In genomic region chr6:146291036-146291435, GRCm38 (mm10) we compare ENCODE assay signal across 27 mouse cellular contexts.
"Had no signal": no experiment of that assay in that cellular context is flagged by ENCODE, and none has a peak within 500 bp of the region (broad histone marks: within the 10 kb centered on the region; RNA-seq: fewer than 3 reads in every experiment).

No protein-coding gene starts in this region.

- H3K27ac ChIP-seq: embryonic facial prominence, embryonic 10.5 days; embryonic facial prominence, embryonic 12.5 days; embryonic facial prominence, embryonic 13.5 days; embryonic facial prominence, embryonic 15.5 days; forebrain, embryonic 10.5 days; forebrain, embryonic 12.5 days; forebrain, embryonic 13.5 days; forebrain, embryonic 15.5 days; gastrocnemius, adult 2 months; heart, adult 2 months had no signal

- H3K27me3 ChIP-seq: embryonic facial prominence, embryonic 12.5 days; embryonic facial prominence, embryonic 13.5 days; embryonic facial prominence, embryonic 15.5 days; forebrain, embryonic 12.5 days; forebrain, embryonic 13.5 days; forebrain, embryonic 15.5 days had no signal

- H3K9ac ChIP-seq: embryonic facial prominence, embryonic 12.5 days; embryonic facial prominence, embryonic 13.5 days; embryonic facial prominence, embryonic 15.5 days; forebrain, embryonic 12.5 days; forebrain, embryonic 13.5 days; forebrain, embryonic 15.5 days; forebrain, postnatal 0 days had no signal

- H3K4me1 ChIP-seq: embryonic facial prominence, embryonic 12.5 days; embryonic facial prominence, embryonic 15.5 days; forebrain, embryonic 10.5 days; forebrain, embryonic 12.5 days; forebrain, embryonic 13.5 days; forebrain, embryonic 15.5 days had no signal

- H3K9me3 ChIP-seq: embryonic facial prominence, embryonic 12.5 days; embryonic facial prominence, embryonic 13.5 days; embryonic facial prominence, embryonic 15.5 days; forebrain, embryonic 15.5 days had no signal

- H3K4me3 ChIP-seq: embryonic facial prominence, embryonic 10.5 days; embryonic facial prominence, embryonic 12.5 days; embryonic facial prominence, embryonic 13.5 days; embryonic facial prominence, embryonic 15.5 days; erythroblast, embryonic 14.5 days; forebrain, embryonic 10.5 days; forebrain, embryonic 12.5 days; forebrain, embryonic 13.5 days; forebrain, embryonic 15.5 days; gastrocnemius, adult 2 months; heart, adult 2 months had no signal

- DNase-seq: cerebellum, adult 2 months; cerebellum, adult 8-10 months; cerebellum, adult 9-10 months; cerebellum, adult 9-11 months; cerebellum, postnatal 10 days; cerebellum, postnatal 14 days; cerebellum, postnatal 25 days; cerebellum, postnatal 36 days; embryo, embryonic 11 days; forebrain, postnatal 0 days; gastrocnemius, adult 2 months; gastrocnemius, postnatal 10 days; gastrocnemius, postnatal 14 days; gastrocnemius, postnatal 25 days; gastrocnemius, postnatal 36 days; heart, adult 2 months had no signal

- ATAC-seq: forebrain, embryonic 13.5 days; forebrain, embryonic 14.5 days; forebrain, embryonic 15.5 days; forebrain, embryonic 16.5 days; forebrain, postnatal 0 days had no signal

- H3K4me2 ChIP-seq: embryonic facial prominence, embryonic 12.5 days; embryonic facial prominence, embryonic 13.5 days; embryonic facial prominence, embryonic 15.5 days; forebrain, embryonic 12.5 days; forebrain, embryonic 13.5 days; forebrain, embryonic 15.5 days had no signal

- H3K36me3 ChIP-seq: embryonic facial prominence, embryonic 10.5 days; embryonic facial prominence, embryonic 12.5 days; embryonic facial prominence, embryonic 15.5 days; forebrain, embryonic 10.5 days; forebrain, embryonic 12.5 days; forebrain, embryonic 15.5 days had no signal
